Mouse (Mus musculus) forebrain, embryonic 15.5 days (tissue): ENCODE measurements at regions not wholly inside any gene's neighbourhood (a gene's known extent, or its start where the extent isn't known, plus 50 kb on each side); places are given as distances from the start of the nearest gene placed in this dataset.

ENCODE experiments used
- ATAC-seq: fragments of 200-750 bp; cut with Nextera tagmentation; replicated peaks from 2 replicates; pipeline ENCODE4 v1.8.0; 2017; ENCODE audit warnings: mild to moderate bottlenecking, moderate TSS enrichment, moderate library complexity
- H3K27ac ChIP-seq: fragments of 300-500 bp; sonication (generic); replicated peaks from 2 replicates; pipeline ENCODE4 v1.5.1; 2015; ENCODE audit warnings: mild to moderate bottlenecking, inconsistent platforms
- H3K27me3 ChIP-seq: fragments of 300-500 bp; sonication (generic); 2 replicates; pipeline ENCODE4 v1.6.1; 2015; ENCODE audit warnings: inconsistent platforms
- H3K36me3 ChIP-seq: fragments of 300-500 bp; sonication (generic); 2 replicates; pipeline ENCODE4 v1.6.1; 2015; ENCODE audit warnings: mild to moderate bottlenecking, inconsistent platforms
- H3K4me1 ChIP-seq: fragments of 300-500 bp; sonication (generic); 2 replicates; pipeline ENCODE4 v1.6.1; 2015; ENCODE audit warnings: inconsistent platforms
- H3K4me2 ChIP-seq: fragments of 300-500 bp; sonication (generic); replicated peaks from 2 replicates; pipeline ENCODE4 v1.6.1; 2015; ENCODE audit warnings: mild to moderate bottlenecking, inconsistent platforms
- H3K4me3 ChIP-seq: fragments of 300-500 bp; sonication (generic); 2 replicates; pipeline ENCODE4 v1.5.1; 2015; ENCODE audit warnings: mild to moderate bottlenecking, inconsistent platforms
- H3K9ac ChIP-seq: fragments of 300-500 bp; sonication (generic); replicated peaks from 2 replicates; pipeline ENCODE4 v1.6.1; 2015; ENCODE audit warnings: mild to moderate bottlenecking, inconsistent platforms
- H3K9me3 ChIP-seq: fragments of 300-500 bp; sonication (generic); 2 replicates; pipeline ENCODE4 v1.6.1; 2016; ENCODE audit warnings: inconsistent platforms
- WGBS: fragments of 180-500 bp; shearing (Covaris S2); methylation state at CpG from one replicate; pipeline ENCODE4 v1.1.7; 2015; ENCODE audit warnings: mixed read lengths; 5-methylcytosine and 5-hydroxymethylcytosine counted together

GRCm38 (mm10) chr3:57910020-57910419 lies 62.1 kb upstream of the Pfn2 start:
- Histone ChIP-seq H3K27ac (no peak overlapping the region), H3K4me3 (no peak overlapping the region), H3K4me1 (peaks cover 5% of the 10 kb centered on the region; the same call in 1 of the 2 replicates), H3K9ac (no peak overlapping the region), H3K9me3 (no peaks in the 10 kb centered on the region), H3K27me3 (no peaks in the 10 kb centered on the region), H3K36me3 (no peaks in the 10 kb centered on the region), H3K4me2 (no peak overlapping the region)
- ATAC-seq: no peak

- H3K4me2 ChIP-seq: peak overlapping the region; percentile 11; the same call in 1 of the 2 replicates
- WGBS: 14% methylated on average over 16 of the region's 16 CpGs
- ATAC-seq: peak; percentile 74
- H3K27me3 ChIP-seq: no peaks in the 10 kb centered on the region
- H3K9ac ChIP-seq: no peak overlapping the region
- peaks cover 5% of the 10 kb centered on the region; the same call in 1 of the 2 replicates for H3K4me1 ChIP-seq
- no peak overlapping the region for H3K4me3 ChIP-seq
- H3K9me3 ChIP-seq: no peaks in the 10 kb centered on the region
- H3K27ac ChIP-seq: peak overlapping the region; percentile 25; the same call in 1 of the 2 replicates
- H3K36me3 ChIP-seq: no peaks in the 10 kb centered on the region
Measured at GRCm38 (mm10) chr3:57911831-57912596, 64.1 kb upstream of the Pfn2 start.

- ATAC-seq: peak; percentile 70
- H3K4me3 ChIP-seq: no peak overlapping the region
- H3K4me1 ChIP-seq: peaks cover 5% of the 10 kb centered on the region; the same call in 1 of the 2 replicates
- WGBS: 37% methylated on average over 7 of the region's 7 CpGs
- H3K9ac ChIP-seq: no peak overlapping the region
- peak overlapping the region; percentile 11; the same call in 1 of the 2 replicates for H3K4me2 ChIP-seq
- H3K27ac ChIP-seq: peak overlapping the region; percentile 25; the same call in 1 of the 2 replicates
- no peaks in the 10 kb centered on the region for H3K9me3 ChIP-seq
- no peaks in the 10 kb centered on the region for H3K27me3 ChIP-seq
- no peaks in the 10 kb centered on the region for H3K36me3 ChIP-seq
Measured at GRCm38 (mm10) chr3:57912650-57913343, 64.9 kb upstream of the Pfn2 start.

GRCm38 (mm10) chr3:57914687-57915086 lies 66.8 kb upstream of the Pfn2 start:
- Histone ChIP-seq H3K36me3 (no peaks in the 10 kb centered on the region), H3K9me3 (no peaks in the 10 kb centered on the region), H3K4me3 (no peak overlapping the region), H3K27ac (no peak overlapping the region), H3K27me3 (no peaks in the 10 kb centered on the region), H3K4me2 (no peak overlapping the region), H3K9ac (no peak overlapping the region), H3K4me1 (peaks cover 19% of the 10 kb centered on the region)
- ATAC-seq: no peak
- 88% methylated on average over 3 of the region's 3 CpGs for whole genome bisulfite sequencing

GRCm38 (mm10) chr3:57918913-57919312 lies 71.0 kb upstream of the Pfn2 start:
- Histone ChIP-seq H3K36me3 (no peaks in the 10 kb centered on the region), H3K9ac (no peak overlapping the region), H3K4me3 (no peak overlapping the region), H3K4me2 (no peak overlapping the region), H3K9me3 (no peaks in the 10 kb centered on the region), H3K4me1 (peaks cover 21% of the 10 kb centered on the region), H3K27me3 (no peaks in the 10 kb centered on the region), H3K27ac (peak overlapping the region; percentile 79)
- ATAC-seq: peak; percentile 58
- 14% methylated on average over 2 of the region's 2 CpGs for WGBS

GRCm38 (mm10) chr3:57919390-57920089 lies 71.7 kb upstream of the Pfn2 start:
- Histone ChIP-seq H3K9ac (no peak overlapping the region), H3K4me1 (peaks cover 21% of the 10 kb centered on the region), H3K4me3 (no peak overlapping the region), H3K36me3 (no peaks in the 10 kb centered on the region), H3K4me2 (no peak overlapping the region; the same call in 1 of the 2 replicates), H3K9me3 (no peaks in the 10 kb centered on the region), H3K27me3 (no peaks in the 10 kb centered on the region), H3K27ac (peak overlapping the region; percentile 79)
- ATAC-seq: peak; percentile 93
- WGBS: 17% methylated on average over 5 of the region's 5 CpGs

- Histone ChIP-seq H3K4me1 (peaks cover 21% of the 10 kb centered on the region), H3K4me2 (no peak overlapping the region), H3K4me3 (no peak overlapping the region), H3K9me3 (no peaks in the 10 kb centered on the region), H3K27me3 (no peaks in the 10 kb centered on the region), H3K36me3 (no peaks in the 10 kb centered on the region), H3K9ac (no peak overlapping the region), H3K27ac (peak overlapping the region; percentile 79)
- ATAC-seq: peak; percentile 71
- WGBS: 18% methylated on average over 1 of the region's 1 CpGs
Measured at GRCm38 (mm10) chr3:57920090-57920432, 72.2 kb upstream of the Pfn2 start.

GRCm38 (mm10) chr3:57921071-57921882 lies 73.4 kb upstream of the Pfn2 start:
- H3K27ac ChIP-seq: no peak overlapping the region
- no peak overlapping the region for H3K9ac ChIP-seq
- ATAC-seq: no peak
- H3K4me3 ChIP-seq: no peak overlapping the region
- H3K36me3 ChIP-seq: no peaks in the 10 kb centered on the region
- H3K9me3 ChIP-seq: no peaks in the 10 kb centered on the region
- no peaks in the 10 kb centered on the region for H3K27me3 ChIP-seq
- H3K4me2 ChIP-seq: no peak overlapping the region
- WGBS: 94% methylated on average over 2 of the region's 2 CpGs
- peaks cover 21% of the 10 kb centered on the region for H3K4me1 ChIP-seq

- no peak for ATAC-seq
- no peaks in the 10 kb centered on the region for H3K27me3 ChIP-seq
- H3K9ac ChIP-seq: no peak overlapping the region
- H3K4me3 ChIP-seq: no peak overlapping the region
- 45% methylated on average over 3 of the region's 3 CpGs for whole genome bisulfite sequencing
- no peaks in the 10 kb centered on the region for H3K9me3 ChIP-seq
- H3K4me1 ChIP-seq: peaks cover 21% of the 10 kb centered on the region
- H3K4me2 ChIP-seq: no peak overlapping the region
- no peaks in the 10 kb centered on the region for H3K36me3 ChIP-seq
- H3K27ac ChIP-seq: no peak overlapping the region
Measured at GRCm38 (mm10) chr3:57923061-57923460, 75.2 kb upstream of the Pfn2 start.

GRCm38 (mm10) chr3:57932657-57933539 lies 85.0 kb upstream of the Pfn2 start:
- Histone ChIP-seq H3K27me3 (no peaks in the 10 kb centered on the region), H3K4me2 (no peak overlapping the region), H3K36me3 (no peaks in the 10 kb centered on the region), H3K9me3 (no peaks in the 10 kb centered on the region), H3K9ac (no peak overlapping the region), H3K4me1 (no peaks in the 10 kb centered on the region), H3K4me3 (no peak overlapping the region), H3K27ac (no peak overlapping the region)
- 80% methylated on average over 3 of the region's 3 CpGs for WGBS
- ATAC-seq: no peak

GRCm38 (mm10) chr3:57935042-57935610 lies 87.2 kb upstream of the Pfn2 start:
- ATAC-seq: no peak
- H3K4me3 ChIP-seq: no peak overlapping the region
- H3K27ac ChIP-seq: no peak overlapping the region
- H3K4me2 ChIP-seq: no peak overlapping the region
- no peaks in the 10 kb centered on the region for H3K27me3 ChIP-seq
- H3K36me3 ChIP-seq: no peaks in the 10 kb centered on the region
- no peak overlapping the region for H3K9ac ChIP-seq
- no peaks in the 10 kb centered on the region for H3K4me1 ChIP-seq
- H3K9me3 ChIP-seq: no peaks in the 10 kb centered on the region
- 69% methylated on average over 5 of the region's 5 CpGs for WGBS
